Mouse (Mus musculus) large intestine, adult 2 months (tissue): ENCODE data around the gene Olfr549. TPM values are rescaled to one million over a fixed set of nuclear protein-coding genes. Genes with fewer than 3 reads are reported as not detected.

ENCODE experiments used
- DNase-seq: peaks from one replicate; pipeline ENCODE4 v3.0.0-alpha.2; 2012; ENCODE audit warnings: low read depth, low spot score
- WGBS: fragments of 180-500 bp; shearing (Covaris S2); methylation state at CpG from one replicate; pipeline ENCODE4 v1.1.7; 2018; 5-methylcytosine and 5-hydroxymethylcytosine counted together
- polyA plus RNA-seq: library from polyadenylated mRNA; depleted of rRNA; stranded (reverse); fragments of >200 nt; gene quantifications from 2 replicates; pipeline ENCODE4 v1.2.3, GENCODE M21; 2012; rRNA removed

Olfr549 gene
- polyA plus RNA-seq, 1 experiment = not detected

- 81% methylated on average over 3 of the region's 3 CpGs for WGBS
- DNase-seq = no peak
Measured at GRCm38 (mm10) chr7:102573174-102573830, 23.6 kb downstream of the Olfr549 start.

GRCm38 (mm10) chr7:102575998-102576397 lies 26.3 kb downstream of the Olfr549 start:
- WGBS = 65% methylated on average over 6 of the region's 6 CpGs
- DNase-seq = no peak

GRCm38 (mm10) chr7:102591786-102592185 lies 42.1 kb downstream of the Olfr549 start, which contains the start of gene Olfr551:
Olfr551 (minus strand) TSS chr7:102591886.
- WGBS = 91% methylated on average over 3 of the region's 3 CpGs
- DNase-seq = no peak

GRCm38 (mm10) chr7:102597378-102598031 lies 47.8 kb downstream of the Olfr549 start, which contains the start of gene Olfr552:
Olfr552 (plus strand) TSS chr7:102597770.
- WGBS = 45% methylated on average over 1 of the region's 1 CpGs
- no peak for DNase-seq

Other genes starting within 250 kb of the Olfr549 start
- gene Rrm1, start 108.2 kb upstream of the Olfr549 start, polyA plus RNA-seq = 12.2 and 16.9 TPM in 2 replicates
- not detected in 2 replicates for gene Olfr543, start 68.2 kb upstream of the Olfr549 start, polyA plus RNA-seq
- not detected in 2 replicates for gene Olfr544, start 61.6 kb upstream of the Olfr549 start, polyA plus RNA-seq
- gene Olfr545, start 50.3 kb upstream of the Olfr549 start, polyA plus RNA-seq = not detected in 2 replicates
- not detected in 2 replicates for gene Olfr547, start 15.1 kb upstream of the Olfr549 start, polyA plus RNA-seq
- not detected in 2 replicates for gene Olfr548-ps1, start 9.0 kb upstream of the Olfr549 start, polyA plus RNA-seq
- gene Trim21, start 15.6 kb downstream of the Olfr549 start, polyA plus RNA-seq = 4.9 and 6.2 TPM in 2 replicates
- gene Olfr550, start 21.6 kb downstream of the Olfr549 start, polyA plus RNA-seq = not detected in 2 replicates
- gene Olfr551, start 42.0 kb downstream of the Olfr549 start, polyA plus RNA-seq = not detected in 2 replicates
- gene Olfr552, start 47.9 kb downstream of the Olfr549 start, polyA plus RNA-seq = not detected in 2 replicates
- not detected in 2 replicates for gene Olfr553, start 68.3 kb downstream of the Olfr549 start, polyA plus RNA-seq
- not detected in 2 replicates for gene Olfr554, start 88.6 kb downstream of the Olfr549 start, polyA plus RNA-seq
- not detected in 2 replicates for gene Olfr555, start 109.0 kb downstream of the Olfr549 start, polyA plus RNA-seq
- gene Olfr556, start 115.0 kb downstream of the Olfr549 start, polyA plus RNA-seq = not detected in 2 replicates
- gene Trim68, start 137.5 kb downstream of the Olfr549 start, polyA plus RNA-seq = 6.7 and 9.2 TPM in 2 replicates
- not detected in 2 replicates for gene Olfr557, start 146.0 kb downstream of the Olfr549 start, polyA plus RNA-seq
- 0.45 and 0.62 TPM in 2 replicates for gene Olfr558, start 152.3 kb downstream of the Olfr549 start, polyA plus RNA-seq
- not detected in 2 replicates for gene Olfr33, start 169.2 kb downstream of the Olfr549 start, polyA plus RNA-seq
- gene Olfr559, start 177.6 kb downstream of the Olfr549 start, polyA plus RNA-seq = not detected in 2 replicates
- gene Olfr560, start 209.5 kb downstream of the Olfr549 start, polyA plus RNA-seq = not detected in 2 replicates
- gene Olfr78, start 209.6 kb downstream of the Olfr549 start, polyA plus RNA-seq = 0.47 and 1.0 TPM in 2 replicates
- not detected in 2 replicates for gene Olfr561, start 221.4 kb downstream of the Olfr549 start, polyA plus RNA-seq